Mouse (Mus musculus): ENCODE measurements at regions not wholly inside any gene's neighbourhood (a gene's known extent, or its start where the extent isn't known, plus 50 kb on each side); places are given as distances from the start of the nearest gene placed in this dataset.
A peak's percentile ranks its signal among the peaks of the same experiment; 100 is the strongest.

GRCm38 (mm10) chr7:110679916-110680315 lies 52.5 kb downstream of the Adm start:
- no peak for DNase-seq (ENCODE audit: low spot score)

GRCm38 (mm10) chr7:110682911-110683310 lies 55.5 kb downstream of the Adm start:
- DNase-seq (ENCODE audit: low spot score) = no peak

GRCm38 (mm10) chr7:110688884-110689681 lies 61.6 kb downstream of the Adm start:
- DNase-seq (ENCODE audit: low spot score) = peak; percentile 53

GRCm38 (mm10) chr7:110690241-110690640 lies 62.8 kb downstream of the Adm start:
- DNase-seq (ENCODE audit: low spot score) = no peak

GRCm38 (mm10) chr7:110690856-110691255 lies 63.4 kb downstream of the Adm start:
- no peak for DNase-seq (ENCODE audit: low spot score)

- no peak for DNase-seq (ENCODE audit: low spot score)
Measured at GRCm38 (mm10) chr7:110694262-110694661, 66.8 kb downstream of the Adm start.

GRCm38 (mm10) chr7:110695729-110696128 lies 68.3 kb downstream of the Adm start:
- DNase-seq (ENCODE audit: low spot score) = no peak

GRCm38 (mm10) chr7:110698211-110699153 lies 69.5 kb upstream of the Ampd3 start:
- no peak for DNase-seq (ENCODE audit: low spot score)

GRCm38 (mm10) chr7:110699596-110699995 lies 68.4 kb upstream of the Ampd3 start:
- DNase-seq (ENCODE audit: low spot score) = no peak

GRCm38 (mm10) chr7:110701681-110702413 lies 66.2 kb upstream of the Ampd3 start:
- DNase-seq (ENCODE audit: low spot score) = no peak

- DNase-seq (ENCODE audit: low spot score) = no peak
Measured at GRCm38 (mm10) chr7:110702414-110702783, 65.6 kb upstream of the Ampd3 start.

GRCm38 (mm10) chr7:110705311-110706000 lies 62.5 kb upstream of the Ampd3 start:
- no peak for DNase-seq (ENCODE audit: low spot score)

- no peak for DNase-seq (ENCODE audit: low spot score)
Measured at GRCm38 (mm10) chr7:110706001-110706695, 61.9 kb upstream of the Ampd3 start.

GRCm38 (mm10) chr7:110706696-110707087 lies 61.3 kb upstream of the Ampd3 start:
- DNase-seq (ENCODE audit: low spot score) = no peak

GRCm38 (mm10) chr7:110708116-110708515 lies 59.9 kb upstream of the Ampd3 start:
- no peak for DNase-seq (ENCODE audit: low spot score)

- no peak for DNase-seq (ENCODE audit: low spot score)
Measured at GRCm38 (mm10) chr7:110708781-110709180, 59.2 kb upstream of the Ampd3 start.

- DNase-seq (ENCODE audit: low spot score) = no peak
Measured at GRCm38 (mm10) chr7:110709606-110710005, 58.4 kb upstream of the Ampd3 start.

- no peak for DNase-seq (ENCODE audit: low spot score)
Measured at GRCm38 (mm10) chr7:110710256-110710962, 57.6 kb upstream of the Ampd3 start.

GRCm38 (mm10) chr7:110713661-110714060 lies 54.3 kb upstream of the Ampd3 start:
- DNase-seq (ENCODE audit: low spot score) = no peak

- DNase-seq (ENCODE audit: low spot score) = no peak
Measured at GRCm38 (mm10) chr7:110715110-110715509, 52.9 kb upstream of the Ampd3 start.
